Mouse (Mus musculus) heart, embryonic 16.5 days (tissue): Measurements from ENCODE around the gene Mcm3ap. TPM values are rescaled to one million over a fixed set of nuclear protein-coding genes. Genes with fewer than 3 reads are reported as not detected.

Experiments used
- ATAC-seq: fragments of 200-750 bp; cut with Nextera tagmentation; replicated peaks from 2 replicates; pipeline ENCODE4 v1.8.0; 2017; ENCODE audit warnings: moderate number of reproducible peaks; ENCODE audit not compliant: insufficient read depth, low FRiP score; ENCODE audit errors: extremely low read depth
- H3K27ac ChIP-seq: fragments of 300-500 bp; sonication (generic); 2 replicates; pipeline ENCODE4 v1.5.1; 2014; ENCODE audit warnings: mild to moderate bottlenecking, low read length, control low read depth, moderate library complexity
- H3K27me3 ChIP-seq: fragments of 300-500 bp; sonication (generic); 2 replicates; pipeline ENCODE4 v1.6.1; 2014; ENCODE audit warnings: low read length, mixed read lengths; ENCODE audit not compliant: control insufficient read depth, insufficient read depth
- H3K36me3 ChIP-seq: fragments of 300-500 bp; sonication (generic); 2 replicates; pipeline ENCODE4 v1.6.1; 2014; ENCODE audit not compliant: control insufficient read depth, insufficient read depth
- H3K4me1 ChIP-seq: fragments of 300-500 bp; sonication (generic); 2 replicates; pipeline ENCODE4 v1.6.1; 2014; ENCODE audit warnings: low read length, mixed read lengths; ENCODE audit not compliant: control insufficient read depth, insufficient read depth
- H3K4me2 ChIP-seq: fragments of 300-500 bp; sonication (generic); 2 replicates; pipeline ENCODE4 v1.6.1; 2014; ENCODE audit warnings: low read depth, mild to moderate bottlenecking, control low read depth, low read length
- H3K4me3 ChIP-seq: fragments of 300-500 bp; sonication (generic); 2 replicates; pipeline ENCODE4 v1.5.1; 2014; ENCODE audit warnings: mild to moderate bottlenecking, control low read depth, low read length
- H3K9ac ChIP-seq: fragments of 300-500 bp; sonication (generic); 2 replicates; pipeline ENCODE4 v1.6.1; 2014; ENCODE audit warnings: low read length, control low read depth
- H3K9me3 ChIP-seq: fragments of 300-500 bp; sonication (generic); replicated peaks from 2 replicates; pipeline ENCODE4 v1.6.1; 2016; ENCODE audit warnings: low read length; ENCODE audit not compliant: control insufficient read depth
- WGBS: fragments of 180-500 bp; shearing (Covaris S2); extraction: QIAGEN DNeasy Blood & Tissue Kit; methylation state at CpG from one replicate; pipeline ENCODE4 v1.1.7; 2014; 5-methylcytosine and 5-hydroxymethylcytosine counted together
- polyA plus RNA-seq: library from polyadenylated mRNA; unstranded; fragments of >200 nt; fragmentation: Nextera tagmentation; extraction: Ambion mirVana; gene quantifications from 2 replicates; pipeline ENCODE4 v1.2.1, GENCODE M21; 2015

Mcm3ap gene
- 33.3 and 36.9 TPM in 2 replicates for polyA plus RNA-seq

- Histone ChIP-seq H3K4me3 (peak within 1 kb of the TSS; percentile 92), H3K4me1 (peaks cover 9% of the 10 kb centered on the region), H3K9ac (peak within 1 kb of the TSS; percentile 97), H3K36me3 (peaks cover 22% of the 10 kb centered on the region), H3K27ac (peak within 1 kb of the TSS; percentile 90), H3K9me3 (no peaks in the 10 kb centered on the region), H3K27me3 (no peaks in the 10 kb centered on the region), H3K4me2 (peak within 1 kb of the TSS; percentile 79)
- peak; percentile 93 for ATAC-seq
- 1% methylated on average over 55 of the region's 55 CpGs for WGBS
These were observed at the start of gene Mcm3ap, which contains the start of gene Ybey for GRCm38 (mm10) chr10:76468203-76469162. Mcm3ap (plus strand) TSS chr10:76468927. Ybey (minus strand) TSS chr10:76469114.

GRCm38 (mm10) chr10:76425674-76426073, 43.1 kb upstream of the Mcm3ap start:
- Histone ChIP-seq H3K27ac (no peak overlapping the region), H3K9ac (no peak overlapping the region), H3K9me3 (no peaks in the 10 kb centered on the region), H3K27me3 (no peaks in the 10 kb centered on the region), H3K4me2 (no peak overlapping the region), H3K4me1 (no peaks in the 10 kb centered on the region), H3K4me3 (no peak overlapping the region), H3K36me3 (peaks cover 68% of the 10 kb centered on the region)
- 93% methylated on average over 7 of the region's 7 CpGs for WGBS
- no peak for ATAC-seq

GRCm38 (mm10) chr10:76433925-76434324, 34.8 kb upstream of the Mcm3ap start:
- no peak overlapping the region for H3K9ac ChIP-seq
- no peaks in the 10 kb centered on the region for H3K9me3 ChIP-seq
- no peaks in the 10 kb centered on the region for H3K27me3 ChIP-seq
- WGBS: 88% methylated on average over 11 of the region's 11 CpGs
- no peak overlapping the region for H3K27ac ChIP-seq
- ATAC-seq: no peak
- no peak overlapping the region for H3K4me3 ChIP-seq
- peaks cover 78% of the 10 kb centered on the region for H3K36me3 ChIP-seq
- H3K4me1 ChIP-seq: no peaks in the 10 kb centered on the region
- H3K4me2 ChIP-seq: no peak overlapping the region

DNA sequence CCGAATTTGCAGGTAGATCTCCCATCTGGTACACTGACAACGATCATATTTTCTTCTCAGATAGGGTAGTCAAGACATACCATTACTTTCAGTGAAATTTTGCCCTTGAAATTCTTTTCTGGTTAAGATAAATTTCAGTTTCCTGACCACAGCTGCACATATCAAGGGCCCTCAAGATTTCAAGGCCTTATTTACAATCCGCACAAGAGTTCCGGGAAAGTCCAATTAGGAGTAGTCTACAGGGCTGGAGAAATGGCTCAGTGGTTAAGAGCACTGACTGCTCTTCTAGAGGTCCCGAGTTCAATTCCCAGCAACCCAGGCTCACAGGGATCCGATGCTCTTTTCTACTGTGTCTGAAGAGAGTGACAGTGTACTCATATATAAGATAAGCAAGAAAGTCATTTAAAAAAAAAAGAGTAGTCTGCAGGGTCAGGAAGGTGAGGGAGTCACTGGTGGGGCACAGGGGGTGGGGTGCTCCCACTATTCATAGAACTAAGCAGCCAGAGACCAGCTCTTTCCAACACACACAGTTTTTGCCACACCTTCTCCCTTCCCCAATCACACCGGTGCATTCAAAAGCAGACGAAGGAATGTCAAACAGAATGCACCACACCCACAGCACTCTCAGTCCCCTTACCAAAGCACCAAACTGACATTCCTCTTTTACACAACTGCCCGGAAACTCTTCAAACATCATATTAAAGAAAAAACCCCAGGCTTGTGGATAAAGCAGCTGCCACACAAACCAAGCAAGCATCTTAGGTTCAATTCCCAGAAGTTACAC, 29.4 kb upstream of the Mcm3ap start:
- Histone ChIP-seq H3K9ac (no peak overlapping the region), H3K4me1 (peaks cover 13% of the 10 kb centered on the region), H3K27me3 (no peaks in the 10 kb centered on the region), H3K4me2 (no peak overlapping the region), H3K36me3 (peaks cover 42% of the 10 kb centered on the region), H3K4me3 (no peak overlapping the region), H3K27ac (no peak overlapping the region), H3K9me3 (no peaks in the 10 kb centered on the region)
- WGBS: 85% methylated on average over 9 of the region's 9 CpGs
- ATAC-seq: no peak

DNA sequence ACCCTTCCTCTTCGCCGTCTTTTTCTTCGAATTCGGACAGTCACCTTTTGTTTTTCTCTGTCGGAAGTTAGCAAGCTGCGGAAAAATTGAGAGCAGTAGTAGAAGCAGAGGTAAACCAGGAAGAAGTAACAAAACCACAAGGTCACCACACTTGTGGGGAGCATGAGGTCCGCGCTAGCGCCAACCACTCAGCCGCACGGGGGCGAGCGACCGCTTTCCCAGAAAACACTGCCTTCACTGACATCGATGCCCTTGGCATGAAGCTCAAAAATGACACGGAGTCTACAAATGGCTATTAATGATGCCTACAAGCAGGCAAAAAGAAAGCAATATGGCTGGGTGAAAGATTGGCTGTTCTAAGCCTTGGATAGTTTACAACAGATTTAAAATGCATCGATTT, 28.4 kb upstream of the Mcm3ap start, which contains the start of gene AC141477.1:
AC141477.1 (minus strand) TSS at position 164 of the 400 bp plus-strand sequence.
- peaks cover 37% of the 10 kb centered on the region for H3K36me3 ChIP-seq
- H3K9ac ChIP-seq: no peak within 1 kb of the TSS
- no peak within 1 kb of the TSS for H3K4me2 ChIP-seq
- no peaks in the 10 kb centered on the region for H3K9me3 ChIP-seq
- H3K27ac ChIP-seq: no peak within 1 kb of the TSS
- ATAC-seq: no peak
- no peak within 1 kb of the TSS for H3K4me3 ChIP-seq
- WGBS: 92% methylated on average over 17 of the region's 17 CpGs
- peaks cover 13% of the 10 kb centered on the region for H3K4me1 ChIP-seq
- no peaks in the 10 kb centered on the region for H3K27me3 ChIP-seq

DNA sequence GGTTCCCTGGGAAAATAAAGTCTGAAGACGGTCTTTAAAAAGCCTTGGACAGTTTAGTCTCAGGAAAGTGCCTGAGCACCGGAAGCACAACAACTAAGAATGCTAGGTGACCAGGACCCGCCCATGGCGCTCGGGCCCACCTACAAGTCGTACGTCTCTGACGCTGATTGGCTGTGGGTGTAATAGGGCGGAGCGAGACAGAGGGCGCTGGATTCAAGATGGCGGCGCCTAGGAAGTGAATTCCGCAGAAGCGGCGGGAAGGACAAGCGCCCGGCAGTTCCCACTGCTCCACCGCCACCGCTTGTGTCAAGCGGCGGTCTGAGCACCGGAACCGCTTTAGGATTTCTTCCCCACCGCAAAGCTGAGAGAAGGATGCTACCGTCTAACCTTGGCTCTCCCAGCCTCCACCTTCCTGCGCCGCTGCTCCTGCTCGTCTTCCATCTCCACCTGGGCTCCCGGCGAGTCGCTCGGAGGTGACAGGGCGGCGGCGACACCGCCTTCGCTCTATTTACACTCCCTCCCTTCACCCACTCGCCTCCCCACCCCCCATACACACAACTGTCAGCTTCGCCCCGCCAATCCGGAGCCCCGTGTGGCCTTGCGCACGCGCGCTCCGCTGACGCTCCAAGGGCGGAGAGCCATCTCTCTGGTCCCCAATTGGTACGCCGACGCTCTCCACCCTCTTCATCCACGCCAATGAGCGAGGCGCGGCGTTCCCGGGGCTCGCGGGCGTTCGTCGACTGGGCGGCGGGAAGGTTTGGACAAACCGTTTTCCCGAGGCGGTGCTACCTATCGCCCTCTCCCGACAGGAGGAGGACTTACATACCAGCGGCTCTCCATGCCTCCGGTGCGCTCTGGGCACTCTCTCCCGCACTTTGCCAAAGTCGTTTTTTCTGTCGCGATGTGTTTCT, 26.3 kb upstream of the Mcm3ap start, which contains the start of gene Pcnt:
Pcnt (minus strand) TSS at position 609 of the 911 bp plus-strand sequence.
- Histone ChIP-seq H3K4me3 (peak within 1 kb of the TSS; percentile 94), H3K4me1 (peaks cover 13% of the 10 kb centered on the region), H3K27ac (peak within 1 kb of the TSS; percentile 99), H3K27me3 (no peaks in the 10 kb centered on the region), H3K9ac (peak within 1 kb of the TSS; percentile 93), H3K9me3 (no peaks in the 10 kb centered on the region), H3K36me3 (peaks cover 19% of the 10 kb centered on the region), H3K4me2 (peak within 1 kb of the TSS; percentile 92)
- under 1% methylated on average over 78 of the region's 78 CpGs for WGBS
- ATAC-seq: peak; percentile 99

DNA sequence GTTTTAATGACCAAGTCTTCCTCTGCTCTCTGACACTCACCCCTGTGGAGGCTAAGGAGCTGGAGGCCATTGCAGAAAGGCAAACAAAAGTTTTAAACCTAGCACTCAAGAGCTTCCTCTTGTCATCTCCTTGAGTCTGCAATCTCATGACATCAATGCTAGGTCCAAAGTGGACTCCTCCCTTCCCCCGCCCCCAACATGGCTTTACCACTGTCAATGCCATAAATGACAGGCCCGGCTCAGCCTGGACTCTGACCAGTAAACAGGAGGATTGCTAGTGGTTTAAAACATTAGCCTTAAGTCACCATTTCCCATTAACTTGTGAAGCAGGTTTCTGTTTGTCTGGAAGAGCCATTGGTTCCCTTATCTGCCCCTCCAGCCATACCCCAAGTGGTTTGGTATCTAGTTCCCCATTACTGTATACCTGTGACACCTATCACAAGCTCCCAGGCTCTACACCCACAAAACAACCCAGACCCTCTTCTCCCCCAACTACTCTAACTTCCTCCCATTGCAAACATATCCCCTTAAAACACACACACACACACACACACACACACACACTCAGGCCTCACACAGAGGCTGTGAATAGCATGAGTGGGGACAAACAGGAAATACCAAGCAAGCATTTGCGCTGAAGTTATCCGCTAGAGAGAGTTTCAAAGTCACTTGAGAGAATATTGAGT, 22.6 kb upstream of the Mcm3ap start:
- WGBS: 70% methylated on average over 4 of the region's 4 CpGs

More for the DNA sequence above, 22.6 kb upstream of the Mcm3ap start:
- Histone ChIP-seq H3K4me2 (no peak overlapping the region), H3K36me3 (no peaks in the 10 kb centered on the region), H3K4me3 (no peak overlapping the region), H3K27ac (peak overlapping the region; percentile 44), H3K27me3 (no peaks in the 10 kb centered on the region), H3K9me3 (no peaks in the 10 kb centered on the region), H3K9ac (no peak overlapping the region), H3K4me1 (peaks cover 22% of the 10 kb centered on the region)
- ATAC-seq: no peak
